Comparison of ENCODE assay signal across 8 mouse cellular contexts in the genomic region with DNA sequence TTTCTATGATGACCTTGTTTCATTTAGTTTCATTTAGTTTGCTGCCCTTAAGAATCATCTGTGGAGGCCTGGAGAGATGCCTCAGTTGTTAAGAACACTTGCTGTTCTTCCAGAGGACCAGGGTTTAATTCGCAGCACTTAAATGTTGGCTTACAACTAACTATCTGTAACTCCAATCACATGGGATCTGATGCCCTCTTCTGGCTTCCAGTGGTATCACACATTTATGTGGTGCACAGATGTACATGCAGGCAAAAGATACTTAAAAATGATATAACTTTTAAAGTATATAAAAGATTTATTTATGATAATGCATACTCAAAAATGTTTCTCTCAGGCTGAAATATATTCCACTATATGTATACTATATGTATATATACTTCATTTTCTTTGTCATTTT. TPM values are rescaled to one million over a fixed set of nuclear protein-coding genes. Genes with fewer than 3 reads are reported as not detected.
DNase-seq lines count a peak whose midpoint lies in the region; ATAC-seq and TF ChIP-seq lines count a peak whose summit lies in the region.

No protein-coding gene starts in this region.

- no peak for DNase-seq in heart, postnatal 0 days (ENCODE audit: low spot score)
- DNase-seq in heart, postnatal 36 days: no peak
- peak; percentile 75 for DNase-seq in 416B (ENCODE audit: low read depth)
- DNase-seq in Muller cell, postnatal 12 days (ENCODE audit: inconsistent ontology term): peak; percentile 17
- peak; percentile 21 for DNase-seq in liver, postnatal 0 days
- DNase-seq in layer of hippocampus, postnatal 10 days (ENCODE audit: low spot score in 2 of 2): no peak
- DNase-seq in right cerebral cortex, postnatal 10 days (ENCODE audit: low spot score in 2 of 2): no peak
- no peak for DNase-seq in urinary bladder, adult 18-20 months (ENCODE audit: low spot score in 2 of 2)

- no peak overlapping the region for H3K27ac ChIP-seq in heart, postnatal 0 days (ENCODE audit: low read depth)
- no peak overlapping the region for H3K27ac ChIP-seq in liver, postnatal 0 days (ENCODE audit: low read depth)

- H3K27me3 ChIP-seq in heart, postnatal 0 days (ENCODE audit: control insufficient read depth, insufficient read depth, low read length): no peaks in the 10 kb centered on the region
- no peaks in the 10 kb centered on the region for H3K27me3 ChIP-seq in liver, postnatal 0 days (ENCODE audit: insufficient read depth, low read length)

- peak; percentile 53 for TF ChIP-seq CTCF in heart, postnatal 0 days (IDR thresholded peaks at IDR 0.05; ENCODE audit: low read depth)
- TF ChIP-seq CTCF in liver, postnatal 0 days (IDR thresholded peaks at IDR 0.05; ENCODE audit: low read depth): peak; percentile 69

- H3K9ac ChIP-seq in heart, postnatal 0 days (replicated peaks; ENCODE audit: low read depth, low read length): no peak overlapping the region
- no peak overlapping the region for H3K9ac ChIP-seq in liver, postnatal 0 days (replicated peaks)

- intact Hi-C loops in heart, postnatal 36 days (cut with DNase I): loop anchor here (5.0 to 10.0 kb wide), 2 partner anchors 121 to 174 kb away; a partner anchor contains a TSS

- H3K4me1 ChIP-seq in heart, postnatal 0 days (ENCODE audit: control insufficient read depth, insufficient read depth): no peaks in the 10 kb centered on the region
- no peaks in the 10 kb centered on the region for H3K4me1 ChIP-seq in liver, postnatal 0 days (ENCODE audit: insufficient read depth)

- peaks cover 18% of the 10 kb centered on the region for H3K36me3 ChIP-seq in heart, postnatal 0 days (replicated peaks; ENCODE audit: control insufficient read depth, insufficient read depth, low read length)
- peaks cover 25% of the 10 kb centered on the region for H3K36me3 ChIP-seq in liver, postnatal 0 days (replicated peaks; ENCODE audit: insufficient read depth, low read length)

- 78% methylated on average over 1 of the region's 1 CpGs for WGBS in heart, postnatal 0 days
- 89% methylated on average over 1 of the region's 1 CpGs for WGBS in liver, postnatal 0 days (ENCODE audit: insufficient replicate concordance)

- no peak for TF ChIP-seq EP300 in heart, postnatal 0 days (IDR thresholded peaks at IDR 0.05; ENCODE audit: low read depth)
- TF ChIP-seq EP300 in liver, postnatal 0 days (IDR thresholded peaks at IDR 0.05; ENCODE audit: low read depth): no peak

- peaks cover 3% of the 10 kb centered on the region; the same call in 1 of the 2 replicates for H3K9me3 ChIP-seq in heart, postnatal 0 days (replicated peaks; ENCODE audit: control insufficient read depth, low read length)
- no peaks in the 10 kb centered on the region for H3K9me3 ChIP-seq in liver, postnatal 0 days (ENCODE audit: low read length)

- no peak overlapping the region for H3K4me3 ChIP-seq in heart, postnatal 0 days (ENCODE audit: low read depth, low read length)
- H3K4me3 ChIP-seq in liver, postnatal 0 days (ENCODE audit: low read depth, low read length): no peak overlapping the region

- no peak for ATAC-seq in heart, postnatal 0 days (ENCODE audit: insufficient read depth, low read depth)
- no peak for ATAC-seq in liver, postnatal 0 days

- no peak overlapping the region for H3K4me2 ChIP-seq in heart, postnatal 0 days (ENCODE audit: low read depth, low read length)
- no peak overlapping the region for H3K4me2 ChIP-seq in liver, postnatal 0 days (ENCODE audit: low read depth, low read length)

RNA-seq across cellular contexts. Expression of a gene that starts 40.4 kb away (rescaled TPM):
- total RNA-seq in heart, postnatal 0 days (2014; rRNA removed; ENCODE audit: low replicate concordance): 22.8 and 27.2 TPM in 2 replicates
- 8.0 and 8.8 TPM in 2 replicates for polyA plus RNA-seq in heart, postnatal 0 days (2015; fragmentation: Nextera tagmentation; extraction: Ambion mirVana)
- total RNA-seq in heart, postnatal 36 days (2021): 10 to 100 TPM; 39.0 to 41.1 TPM
- 5.0 and 5.2 TPM in 2 replicates for polyA plus RNA-seq in liver, postnatal 0 days (2015; fragmentation: Nextera tagmentation; extraction: Ambion mirVana)
- 10 to 100 TPM; 22.8 to 23.3 TPM for total RNA-seq in layer of hippocampus, postnatal 10 days (2021)

RNA-seq across cellular contexts. Expression of a gene that starts 44.2 kb away (rescaled TPM):
- total RNA-seq in heart, postnatal 0 days (2014; rRNA removed; ENCODE audit: low replicate concordance): 18.1 and 22.3 TPM in 2 replicates
- 17.0 and 17.5 TPM in 2 replicates for polyA plus RNA-seq in heart, postnatal 0 days (2015; fragmentation: Nextera tagmentation; extraction: Ambion mirVana)
- 10 to 100 TPM; 17.5 to 18.4 TPM for total RNA-seq in heart, postnatal 36 days (2021)
- 10.6 and 14.7 TPM in 2 replicates for polyA plus RNA-seq in liver, postnatal 0 days (2015; fragmentation: Nextera tagmentation; extraction: Ambion mirVana)
- 10 to 100 TPM; 35.9 to 43.7 TPM for total RNA-seq in layer of hippocampus, postnatal 10 days (2021)

Comparison
In these comparisons a context has a peak if more than half of its experiments do, and no peak if none do; other contexts are left out.
1. DNase-seq: peak in 416B (single experiment), Muller cell, postnatal 12 days (single experiment) and liver, postnatal 0 days (single experiment); none in heart, postnatal 0 days (single experiment), heart, postnatal 36 days (0 of 2), layer of hippocampus, postnatal 10 days (0 of 2), right cerebral cortex, postnatal 10 days (0 of 2) and urinary bladder, adult 18-20 months (0 of 2).